Mouse (Mus musculus) neural tube, embryonic 11.5 days (tissue): ENCODE data around the gene Dennd2a. TPM values are rescaled to one million over a fixed set of nuclear protein-coding genes. Genes with fewer than 3 reads are reported as not detected.
A peak's percentile ranks its signal among the peaks of the same experiment; 100 is the strongest.
"Not testable (repeated sequence)": the region's sequence is repeated elsewhere in the genome, so short reads cannot be mapped to it uniquely, and the experiment has no call there.

Experiments used
- ATAC-seq: fragments of 200-750 bp; cut with Nextera tagmentation; 2 replicates; pipeline ENCODE4 v1.8.0; 2017; ENCODE audit warnings: moderate number of reproducible peaks, mild to moderate bottlenecking, moderate TSS enrichment, moderate library complexity; ENCODE audit not compliant: insufficient read depth, low FRiP score, low TSS enrichment
- DNase-seq: peaks from one replicate; pipeline ENCODE4 v3.0.0-alpha.2; 2015; ENCODE audit warnings: low spot score
- H3K27ac ChIP-seq: fragments of 300-500 bp; sonication (generic); 2 replicates; pipeline ENCODE4 v1.5.1; 2014; ENCODE audit warnings: low read depth, mild to moderate bottlenecking, low read length
- H3K27me3 ChIP-seq: fragments of 300-500 bp; sonication (generic); 2 replicates; pipeline ENCODE4 v1.6.1; 2014; ENCODE audit warnings: mild to moderate bottlenecking, low read length, mixed read lengths; ENCODE audit not compliant: control insufficient read depth, insufficient read depth
- H3K36me3 ChIP-seq: fragments of 300-500 bp; sonication (generic); 2 replicates; pipeline ENCODE4 v1.6.1; 2014; ENCODE audit warnings: mild to moderate bottlenecking, low read length, moderate library complexity, mixed read lengths; ENCODE audit not compliant: control insufficient read depth, insufficient read depth
- H3K4me1 ChIP-seq: fragments of 300-500 bp; sonication (generic); 2 replicates; pipeline ENCODE4 v1.6.1; 2014; ENCODE audit warnings: low read length, mixed read lengths; ENCODE audit not compliant: control insufficient read depth, insufficient read depth
- H3K4me2 ChIP-seq: fragments of 300-500 bp; sonication (generic); 2 replicates; pipeline ENCODE4 v1.6.1; 2014; ENCODE audit warnings: low read depth, mild to moderate bottlenecking, moderate library complexity
- H3K4me3 ChIP-seq: fragments of 300-500 bp; sonication (generic); 2 replicates; pipeline ENCODE4 v1.5.1; 2014; ENCODE audit warnings: low read depth, low read length
- H3K9ac ChIP-seq: fragments of 300-500 bp; sonication (generic); 2 replicates; pipeline ENCODE4 v1.6.1; 2014; ENCODE audit warnings: mild to moderate bottlenecking, low read length
- H3K9me3 ChIP-seq: fragments of 300-500 bp; sonication (generic); 2 replicates; pipeline ENCODE4 v1.6.1; 2016; ENCODE audit warnings: low read length; ENCODE audit not compliant: control insufficient read depth
- WGBS: fragments of 180-500 bp; shearing (Covaris S2); extraction: QIAGEN DNeasy Blood & Tissue Kit; methylation state at CpG from one replicate; pipeline ENCODE4 v1.1.7; 2014; 5-methylcytosine and 5-hydroxymethylcytosine counted together
- polyA plus RNA-seq: library from polyadenylated mRNA; unstranded; fragments of >200 nt; fragmentation: Nextera tagmentation; extraction: Ambion mirVana; gene quantifications from 2 replicates; pipeline ENCODE4 v1.2.1, GENCODE M21; 2014

Dennd2a gene
- polyA plus RNA-seq, 1 experiment from 2014 or later: 43.7 TPM

GRCm38 (mm10) chr6:39419386-39419850 is 138.2 kb downstream of the Dennd2a start:
- no peak for DNase-seq
- H3K27ac ChIP-seq: peak overlapping the region; percentile 92
- no peaks in the 10 kb centered on the region for H3K9me3 ChIP-seq
- no peak for ATAC-seq
- 0% methylated on average over 42 of the region's 43 CpGs for WGBS
- H3K9ac ChIP-seq: peak overlapping the region; percentile 93
- peak overlapping the region; percentile 65 for H3K4me2 ChIP-seq
- peaks cover 5% of the 10 kb centered on the region; the same call in 1 of the 2 replicates for H3K4me1 ChIP-seq
- no peaks in the 10 kb centered on the region for H3K36me3 ChIP-seq
- peak overlapping the region; percentile 80 for H3K4me3 ChIP-seq
- no peaks in the 10 kb centered on the region for H3K27me3 ChIP-seq

- not testable (repeated sequence) for H3K27me3 ChIP-seq, H3K4me1 ChIP-seq, H3K9me3 ChIP-seq, H3K27ac ChIP-seq, H3K4me2 ChIP-seq, H3K9ac ChIP-seq, ATAC-seq, H3K36me3 ChIP-seq, DNase-seq, H3K4me3 ChIP-seq
Observed at GRCm38 (mm10) chr6:39416654-39417053, 141.0 kb downstream of the Dennd2a start.

GRCm38 (mm10) chr6:39415762-39416161 is 141.9 kb downstream of the Dennd2a start:
- DNase-seq (peak; percentile 56), ATAC-seq (no peak)
- Histone ChIP-seq H3K4me1 (peaks cover 5% of the 10 kb centered on the region; the same call in 1 of the 2 replicates), H3K9ac (no peak overlapping the region), H3K4me3 (no peak overlapping the region), H3K9me3 (no peaks in the 10 kb centered on the region), H3K27me3 (no peaks in the 10 kb centered on the region), H3K4me2 (no peak overlapping the region), H3K27ac (no peak overlapping the region), H3K36me3 (no peaks in the 10 kb centered on the region)
- 50% methylated on average over 3 of the region's 5 CpGs for WGBS

- Histone ChIP-seq H3K4me3 (no peak overlapping the region), H3K4me1 (peaks cover 4% of the 10 kb centered on the region; the same call in 1 of the 2 replicates), H3K9ac (no peak overlapping the region), H3K4me2 (no peak overlapping the region), H3K36me3 (peaks cover 1% of the 10 kb centered on the region; the same call in 1 of the 2 replicates), H3K9me3 (no peaks in the 10 kb centered on the region), H3K27ac (no peak overlapping the region), H3K27me3 (no peaks in the 10 kb centered on the region)
- DNase-seq (no peak), ATAC-seq (no peak)
- WGBS: 87% methylated on average over 1 of the region's 1 CpGs
Observed at GRCm38 (mm10) chr6:39414106-39414505, 143.6 kb downstream of the Dennd2a start.

Other genes with a start within 250 kb of the Dennd2a start
- gene Slc37a3, start 180.2 kb downstream of the Dennd2a start, polyA plus RNA-seq: 54.1 and 58.8 TPM in 2 replicates
- gene Rab19, start 176.7 kb downstream of the Dennd2a start, polyA plus RNA-seq: 0.19 and 0.26 TPM in 2 replicates
- gene Mkrn1, start 137.4 kb downstream of the Dennd2a start, polyA plus RNA-seq: 130 and 145 TPM in 2 replicates
- gene Adck2, start 16.0 kb upstream of the Dennd2a start, polyA plus RNA-seq: 28.9 and 32.3 TPM in 2 replicates
- gene Gm42420, start 27.9 kb upstream of the Dennd2a start, polyA plus RNA-seq: 0.93 and 2.1 TPM in 2 replicates
- 272 and 273 TPM in 2 replicates for gene Ndufb2, start 34.7 kb upstream of the Dennd2a start, polyA plus RNA-seq
- 22.1 TPM in 2 replicates for gene Braf, start 167.6 kb upstream of the Dennd2a start, polyA plus RNA-seq